Mouse (Mus musculus): ENCODE data around the gene Optn.

Gene Optn

DNA sequence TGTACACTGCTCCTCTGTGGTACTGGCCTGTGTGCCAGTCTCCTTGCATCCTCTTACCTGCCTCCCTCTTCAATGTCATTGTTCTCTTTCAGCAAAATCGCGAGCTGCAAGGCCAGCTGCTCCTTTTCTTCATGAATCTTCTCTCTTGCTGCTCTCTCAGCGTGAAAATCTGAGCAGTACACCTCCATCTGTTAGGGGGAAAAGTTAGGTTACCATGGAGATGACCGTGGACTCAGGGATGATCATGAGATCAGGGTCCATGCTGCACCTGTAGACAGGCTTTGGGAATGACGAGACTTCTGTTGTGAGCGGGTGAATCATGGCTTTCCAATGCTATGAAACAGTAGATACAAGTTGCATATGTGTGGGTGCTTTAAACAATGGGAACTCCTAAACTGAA, 36.8 kb downstream of the Optn start:
- DNase-seq = no peak

- DNase-seq = no peak
Observed at GRCm38 (mm10) chr2:5025162-5025733, 38.6 kb downstream of the Optn start.

GRCm38 (mm10) chr2:5023699-5024399, 40.0 kb downstream of the Optn start:
- DNase-seq = peak; percentile 32

GRCm38 (mm10) chr2:5023275-5023674, 40.6 kb downstream of the Optn start:
- no peak for DNase-seq

DNA sequence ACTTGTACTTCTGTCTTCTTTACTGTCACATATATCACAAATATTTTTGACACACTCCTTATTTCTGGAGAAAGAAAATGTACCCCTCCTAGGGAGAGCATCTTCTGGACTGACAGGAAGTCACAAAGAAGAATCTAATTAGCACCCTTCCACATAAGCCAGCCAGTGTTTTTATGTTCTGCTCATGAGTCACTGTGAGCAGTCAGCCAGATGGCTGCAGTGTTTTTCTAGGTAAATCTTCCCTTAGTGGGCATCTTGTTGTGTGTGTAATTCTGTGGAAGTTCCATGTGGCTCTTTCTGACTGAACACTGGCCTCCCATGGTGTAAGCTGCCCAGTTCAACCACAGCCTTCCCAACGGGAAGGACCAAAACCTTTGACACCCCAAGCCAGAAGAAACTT, 44.1 kb downstream of the Optn start:
- no peak for DNase-seq

GRCm38 (mm10) chr2:5016922-5017321, 46.9 kb downstream of the Optn start:
- DNase-seq = no peak

GRCm38 (mm10) chr2:5015527-5015926, 48.3 kb downstream of the Optn start:
- DNase-seq = no peak

DNA sequence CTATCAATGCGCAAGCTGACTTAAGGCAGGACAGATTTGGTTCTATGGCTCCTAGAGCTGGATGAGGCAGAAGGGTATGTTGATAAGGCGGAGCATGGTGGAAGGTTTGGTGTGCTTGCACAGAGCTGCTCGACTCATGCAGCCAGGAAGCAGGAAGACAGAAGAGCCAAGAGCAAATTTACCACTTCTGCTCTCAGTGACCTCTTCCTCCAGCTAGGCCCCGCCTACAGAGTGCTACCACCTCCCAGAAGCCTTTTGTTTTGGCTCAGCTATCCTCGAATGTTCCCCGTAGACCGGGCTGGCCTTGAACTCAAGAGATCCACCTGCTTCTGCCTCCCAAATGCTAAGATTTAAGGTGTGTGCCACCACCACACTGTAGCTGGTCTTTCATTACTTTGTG, 49.2 kb downstream of the Optn start:
- peak; percentile 35 for DNase-seq

DNA sequence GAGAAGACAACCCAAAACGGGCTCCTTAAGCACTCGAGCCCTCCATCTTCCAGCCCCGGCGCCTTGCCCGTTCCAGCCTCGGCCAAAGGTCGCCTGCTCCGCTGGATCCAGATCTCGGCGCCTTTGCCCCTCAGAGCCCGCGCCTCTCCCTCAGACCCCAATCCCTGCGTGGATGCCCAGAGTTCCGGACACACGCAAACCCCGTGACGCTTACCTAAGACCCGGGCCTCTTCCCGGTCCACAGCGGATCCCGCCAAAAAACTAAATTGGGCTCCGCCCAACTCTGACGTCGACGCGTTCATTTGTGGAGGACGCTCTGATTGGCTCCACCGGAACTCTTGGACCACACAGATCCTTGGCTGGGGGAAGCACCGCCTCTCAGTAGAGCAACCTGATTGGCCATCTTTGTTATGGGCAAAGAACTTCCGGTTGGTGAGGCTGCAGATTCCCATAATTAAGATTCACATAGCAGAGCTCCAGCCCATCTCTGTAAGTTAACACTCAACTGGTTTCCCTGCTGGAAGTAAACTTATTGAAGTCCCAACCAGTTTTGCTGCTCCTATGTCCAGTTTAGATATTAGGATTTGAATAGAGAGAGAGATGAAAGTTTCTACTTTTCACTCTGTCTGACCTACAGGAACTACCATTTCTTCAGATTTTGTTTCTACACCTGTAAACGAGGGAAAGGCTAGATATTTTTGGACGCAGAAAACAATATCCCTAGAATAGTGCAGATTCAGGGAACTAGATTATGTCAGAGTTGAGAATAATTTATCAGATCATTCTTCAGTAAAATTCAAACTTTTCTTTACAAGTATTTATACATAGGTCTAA, 51.1 kb downstream of the Optn start, which contains the start of gene Mcm10:
Gene Mcm10, minus strand, starts transcription at position 301 of the 834 bp plus-strand sequence.
- peak; percentile 97 for DNase-seq

DNA sequence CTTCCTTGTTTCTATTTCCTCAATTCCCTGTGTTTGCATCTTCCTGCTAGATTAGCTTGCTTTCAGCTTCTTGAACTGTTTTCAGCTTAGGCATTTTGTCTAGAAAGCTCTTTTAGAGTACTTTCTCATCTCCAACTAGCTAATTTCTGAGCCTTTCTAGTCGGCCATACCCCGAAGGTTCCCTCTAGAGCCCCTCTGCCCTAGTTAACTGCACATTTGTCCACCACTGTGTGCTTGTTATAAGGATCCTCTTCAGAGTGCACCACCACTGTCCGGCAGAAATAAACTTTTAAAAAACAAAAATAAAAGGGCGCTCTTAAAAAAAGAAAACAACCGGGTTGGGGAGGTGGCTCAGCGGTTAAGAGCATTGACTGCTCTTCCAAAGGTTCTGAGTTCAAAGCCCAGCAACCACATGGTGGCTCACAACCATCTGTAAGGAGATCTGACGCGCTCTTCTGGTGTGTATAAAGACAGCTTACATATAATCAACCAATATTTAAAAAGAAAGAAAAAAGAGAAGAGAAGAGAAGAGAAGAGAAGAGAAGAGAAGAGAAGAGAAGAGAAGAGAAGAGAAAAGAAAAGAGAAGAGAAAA, 51.9 kb downstream of the Optn start:
- DNase-seq = no peak

GRCm38 (mm10) chr2:5007107-5007506, 56.7 kb downstream of the Optn start:
- DNase-seq = no peak

DNA sequence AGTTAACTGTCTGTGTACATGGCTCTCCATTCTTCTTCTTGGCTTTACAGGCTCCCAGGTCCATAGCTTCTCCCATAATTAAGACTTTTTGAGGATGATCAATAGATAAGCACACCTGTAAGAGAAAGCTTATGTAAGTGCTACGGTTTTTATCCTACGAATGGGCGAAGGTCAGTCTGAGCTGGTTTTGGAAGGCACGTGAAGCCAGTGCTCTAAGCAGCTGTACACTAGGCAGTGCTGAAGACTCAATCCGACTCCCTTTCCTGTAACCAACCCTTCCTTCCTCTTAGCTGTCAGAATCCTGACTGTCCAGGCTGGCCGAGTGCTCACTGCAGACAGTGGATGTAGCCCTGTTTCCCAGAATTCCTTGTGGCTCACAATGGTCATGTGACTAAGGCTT, 62.6 kb downstream of the Optn start:
- DNase-seq = no peak

- DNase-seq = peak; percentile 39
Observed at GRCm38 (mm10) chr2:4998905-4999304, 64.9 kb downstream of the Optn start.

- DNase-seq = no peak
Observed at GRCm38 (mm10) chr2:4996421-4996824, 67.4 kb downstream of the Optn start.

GRCm38 (mm10) chr2:4995646-4996045, 68.2 kb downstream of the Optn start:
- DNase-seq = peak; percentile 33

- no peak for DNase-seq
Observed at GRCm38 (mm10) chr2:4994436-4994835, 69.4 kb downstream of the Optn start.

DNA sequence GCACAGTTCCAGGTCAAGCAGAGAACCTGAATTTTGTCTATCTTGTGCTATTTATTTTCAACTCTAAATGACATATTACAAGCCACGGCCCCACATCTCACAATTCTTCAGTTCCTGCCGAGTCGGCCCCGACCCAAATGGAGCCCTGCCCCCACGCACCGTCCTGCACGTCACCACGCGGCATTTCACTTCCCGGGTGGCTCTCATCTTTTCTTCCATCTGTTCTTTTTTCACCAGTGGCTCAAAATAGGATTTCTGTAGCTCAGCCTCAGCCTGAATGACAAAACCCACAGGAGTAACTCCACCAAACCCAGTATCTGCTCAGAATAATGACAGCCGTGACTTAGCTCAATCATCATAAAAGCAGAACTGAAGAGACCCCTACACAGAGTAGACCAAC, 70.3 kb downstream of the Optn start:
- no peak for DNase-seq

DNA sequence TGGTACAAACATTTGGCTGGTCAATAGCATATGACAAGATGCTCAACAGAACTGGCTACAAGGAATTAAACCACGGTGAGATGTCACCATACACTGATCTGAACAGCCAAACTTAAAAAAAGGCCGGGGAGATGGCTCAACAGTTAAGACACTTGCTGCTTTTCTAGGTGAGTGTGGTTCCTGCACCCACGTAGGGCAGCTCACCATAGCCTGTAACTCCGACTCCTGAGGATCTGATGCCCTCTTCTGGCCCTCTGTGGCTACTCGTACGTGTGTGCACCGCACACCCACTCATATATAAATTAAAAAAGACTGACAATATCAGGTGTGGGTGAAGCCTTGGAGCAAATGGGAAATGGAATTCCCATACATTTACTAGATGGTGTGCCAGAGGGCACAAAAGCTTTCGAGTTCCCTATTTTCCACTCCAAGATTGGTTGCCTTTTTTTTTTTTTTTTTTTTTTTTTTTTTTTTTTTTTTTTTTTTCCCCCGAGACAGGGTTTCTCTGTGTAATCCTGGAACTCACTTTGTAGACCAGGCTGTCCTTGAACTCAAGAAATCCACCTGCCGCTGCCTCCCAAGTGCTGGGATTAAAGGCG, 74.9 kb downstream of the Optn start:
- DNase-seq = peak; percentile 41

- peak; percentile 28 for DNase-seq
Observed at GRCm38 (mm10) chr2:4987388-4988180, 76.3 kb downstream of the Optn start.

DNA sequence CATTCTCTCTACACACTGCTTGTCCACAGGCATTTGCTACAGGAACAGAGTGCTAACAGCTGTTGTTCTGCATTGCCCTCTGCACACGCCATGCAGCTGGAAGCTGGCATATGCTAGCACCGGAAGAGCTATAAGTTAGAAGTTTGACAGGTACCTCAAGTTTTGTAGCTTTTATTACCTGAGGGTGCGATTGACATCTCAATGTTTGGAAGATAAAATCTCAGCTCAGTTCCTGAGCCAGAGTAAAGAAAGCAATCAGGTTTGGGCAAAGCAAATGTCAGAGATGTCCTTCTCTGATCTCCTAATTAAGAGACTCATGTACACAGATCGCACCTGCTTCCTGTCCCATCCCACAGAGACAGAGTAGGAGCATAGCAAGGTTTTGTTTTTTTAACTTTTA, 77.1 kb downstream of the Optn start:
- no peak for DNase-seq

DNA sequence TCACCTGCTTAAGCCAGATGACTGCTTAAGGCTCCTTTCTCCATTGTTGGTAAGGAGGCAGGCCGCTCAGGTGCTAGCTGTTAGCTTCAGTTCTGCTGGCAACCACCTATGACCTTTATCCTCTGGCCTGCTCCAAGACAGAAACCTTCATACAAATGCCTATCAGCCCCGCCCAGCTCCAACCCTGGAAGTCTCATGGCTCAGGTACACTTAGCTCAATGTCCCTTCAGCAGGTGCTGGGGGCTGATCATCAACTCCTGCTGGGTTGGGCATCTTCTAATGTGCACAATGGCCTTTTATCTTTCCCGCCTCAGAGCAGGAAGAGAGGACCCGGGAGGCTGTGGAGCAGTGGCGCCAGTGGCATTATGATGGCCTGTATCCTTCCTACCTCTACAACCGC, 78.9 kb downstream of the Optn start:
- DNase-seq = no peak

GRCm38 (mm10) chr2:4983987-4984386, 79.9 kb downstream of the Optn start:
- DNase-seq = no peak

Data from lung, postnatal 36 days (tissue).